Mouse (Mus musculus) CH12F3 (cell line): ENCODE measurements around the gene Adam22.

Experiments used
- in situ Hi-C: fragments of 300-500 bp; cut with MboI; formaldehyde crosslinking; loops from 2 replicates; pipeline ENCODE4 v1.14.3; 2020; ENCODE audit warnings: low sequenced_read_pairs

The Adam22 gene

GRCm38 (mm10) chr5:8180646-8181045 is 187.3 kb downstream of the Adam22 start:
- in situ Hi-C loops, result no loop called here

- in situ Hi-C loops, result no loop called here
Measured at GRCm38 (mm10) chr5:8178111-8178510, 189.8 kb downstream of the Adam22 start.

GRCm38 (mm10) chr5:8164773-8165172 is 203.2 kb downstream of the Adam22 start:
- in situ Hi-C loops, result no loop called here

DNA sequence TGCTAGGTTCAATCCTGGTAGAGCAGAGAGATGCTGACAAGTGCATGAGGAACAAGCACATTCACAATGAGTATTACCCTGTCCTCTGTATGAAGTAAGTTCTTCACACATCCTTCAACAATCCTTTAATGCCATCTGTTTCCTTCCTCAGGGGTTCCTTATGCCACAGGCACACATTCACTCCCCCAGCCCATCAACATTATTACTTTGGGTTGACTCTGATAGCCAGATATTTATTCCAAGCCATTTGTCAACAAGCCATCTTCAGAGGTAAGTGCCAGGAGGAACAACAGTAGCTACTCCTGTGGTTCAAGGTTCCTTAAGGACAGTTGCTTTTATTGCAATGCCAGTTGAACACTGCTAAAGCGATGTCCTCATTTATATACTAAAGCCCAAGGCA is 216.3 kb downstream of the Adam22 start:
- in situ Hi-C loops, result no loop called here

GRCm38 (mm10) chr5:8146146-8146545 is 221.8 kb downstream of the Adam22 start:
- in situ Hi-C loops, result no loop called here

DNA sequence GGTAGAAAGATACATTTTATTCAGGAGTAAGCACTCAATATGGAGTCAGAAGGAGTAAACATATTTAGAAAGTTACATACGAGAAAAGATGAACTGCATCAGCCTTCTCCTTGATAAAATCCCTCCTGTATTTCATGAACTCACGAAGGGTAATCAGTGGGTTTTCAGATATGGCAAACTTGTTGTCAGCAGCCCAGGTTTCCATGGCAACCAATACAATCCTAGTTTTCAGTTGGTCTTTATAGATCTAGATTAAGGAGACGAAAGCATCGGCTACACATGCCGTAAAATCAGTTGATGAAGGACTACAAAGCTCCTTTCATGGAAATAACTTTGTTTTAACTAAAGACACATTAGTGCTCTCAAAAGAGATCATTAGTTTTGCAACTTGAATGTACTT is 222.5 kb downstream of the Adam22 start:
- in situ Hi-C loops, result no loop called here

DNA sequence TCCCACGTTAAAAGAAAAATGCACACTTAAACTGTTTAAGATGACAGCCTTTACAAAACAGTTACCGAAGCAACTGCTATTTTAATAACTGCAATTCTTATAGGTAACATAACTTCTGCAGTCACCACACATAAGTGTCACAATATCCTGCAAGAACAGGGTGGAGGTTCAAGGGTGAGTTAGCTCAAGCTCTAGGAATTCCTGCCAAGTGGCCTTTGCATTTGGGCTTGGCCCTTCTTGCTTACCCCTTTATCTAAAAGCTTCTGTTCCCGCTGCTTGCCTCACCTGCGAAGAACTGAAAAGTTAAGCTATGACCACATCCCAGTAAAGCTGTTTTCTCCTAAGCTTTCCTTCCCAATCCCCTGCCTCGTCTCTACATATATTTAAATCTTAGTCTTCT is 235.4 kb downstream of the Adam22 start:
- in situ Hi-C loops, result no loop called here

- in situ Hi-C loops, result no loop called here
Measured at GRCm38 (mm10) chr5:8131918-8132317, 236.0 kb downstream of the Adam22 start.

GRCm38 (mm10) chr5:8129750-8130149 is 238.2 kb downstream of the Adam22 start:
- in situ Hi-C loops, result no loop called here

DNA sequence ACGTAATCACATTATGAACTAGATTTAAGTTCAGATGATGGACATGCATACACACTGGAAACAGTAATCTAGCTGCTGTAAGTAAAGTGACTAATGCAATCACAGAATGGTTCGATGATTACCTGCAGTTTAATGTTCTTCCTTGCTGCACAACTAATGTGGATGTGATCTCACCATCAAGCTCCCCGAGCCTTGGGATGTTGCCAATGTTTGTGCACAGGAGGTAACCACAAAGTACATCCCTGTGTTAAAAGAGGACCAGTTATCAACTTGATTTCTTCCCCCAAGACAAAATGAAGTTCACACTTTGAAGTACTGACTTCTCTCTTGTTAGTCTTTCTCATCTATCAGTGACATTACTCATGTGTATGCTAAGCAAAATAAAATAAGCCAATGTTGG is 247.0 kb downstream of the Adam22 start:
- in situ Hi-C loops, result no loop called here

DNA sequence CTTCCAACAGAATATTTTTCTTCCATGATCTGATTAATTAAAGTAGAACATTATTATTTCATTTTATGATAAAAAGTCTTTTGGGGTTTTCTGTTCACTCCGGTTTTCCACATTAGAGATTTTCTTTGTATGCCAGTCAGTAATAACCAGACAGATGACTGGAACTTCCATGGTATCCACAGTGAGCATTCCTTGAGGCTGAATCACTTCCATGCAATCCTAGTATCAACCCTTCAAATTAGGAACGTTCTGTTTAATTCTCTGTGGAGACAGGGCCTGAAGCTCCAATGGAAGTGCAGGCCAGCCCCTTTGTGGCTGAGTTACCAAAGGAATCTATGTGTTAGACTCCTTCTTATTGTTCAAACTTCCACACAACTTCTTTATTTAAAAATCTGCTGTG is 247.9 kb downstream of the Adam22 start:
- in situ Hi-C loops, result no loop called here

GRCm38 (mm10) chr5:8116561-8117168 is 251.3 kb downstream of the Adam22 start:
- in situ Hi-C loops, result no loop called here

DNA sequence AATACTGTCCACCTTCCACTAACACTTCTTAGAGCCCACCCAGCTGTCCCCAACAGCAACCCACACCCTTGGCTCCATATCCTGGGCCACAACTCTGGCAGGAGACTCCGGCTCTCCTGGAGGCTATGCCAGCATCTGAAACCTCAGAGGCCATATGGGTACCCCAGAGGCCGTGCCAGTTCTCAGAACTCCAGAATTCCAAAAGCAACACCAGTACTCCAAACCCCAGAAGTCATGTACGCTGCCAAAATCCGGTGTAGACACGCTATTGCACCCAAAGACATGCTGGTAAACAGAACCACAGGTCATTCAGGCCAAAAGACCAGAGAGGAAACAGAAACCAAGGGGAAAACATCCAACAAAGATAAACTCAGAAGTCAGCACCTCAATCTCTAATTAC is 255.7 kb downstream of the Adam22 start:
- in situ Hi-C loops, result no loop called here

GRCm38 (mm10) chr5:8111691-8112090 is 256.3 kb downstream of the Adam22 start:
- in situ Hi-C loops, result no loop called here

DNA sequence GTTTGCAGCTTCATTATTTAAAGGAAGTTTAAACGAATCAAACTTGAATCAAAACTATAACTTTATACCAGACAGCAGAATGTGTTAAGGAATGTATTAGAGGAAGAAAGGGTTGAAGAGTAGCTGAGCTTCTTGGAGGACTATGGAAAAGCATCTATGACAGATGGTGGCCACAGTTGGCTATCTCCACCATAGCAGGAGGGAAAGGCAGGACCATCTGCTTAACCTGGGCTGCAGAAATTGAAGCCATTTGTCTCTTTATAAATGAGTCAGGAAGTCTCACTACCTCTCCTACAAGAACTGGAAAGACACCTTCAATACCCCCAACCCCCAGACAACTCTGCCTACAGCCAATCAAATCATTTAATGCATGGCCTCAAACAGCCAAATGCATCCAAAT is 272.3 kb downstream of the Adam22 start:
- in situ Hi-C loops, result no loop called here

DNA sequence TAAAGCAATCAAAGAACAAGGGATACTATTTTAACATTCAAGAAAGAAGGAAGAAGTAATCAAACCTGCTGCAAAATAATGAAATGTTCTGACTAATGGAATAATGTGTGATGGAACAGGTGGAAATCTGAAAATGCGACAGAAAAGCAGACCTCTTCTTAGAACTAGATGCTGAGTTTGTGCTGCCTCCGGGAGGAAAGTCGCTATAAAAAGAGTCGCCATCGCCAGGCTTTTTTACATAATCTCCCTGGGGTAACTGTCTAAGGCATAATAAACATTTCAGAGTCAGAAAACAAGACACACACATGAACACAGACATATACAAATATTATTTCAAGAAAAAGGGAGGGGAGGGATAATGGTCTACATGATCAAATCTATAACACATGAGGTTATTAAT is 273.0 kb downstream of the Adam22 start:
- in situ Hi-C loops, result no loop called here

DNA sequence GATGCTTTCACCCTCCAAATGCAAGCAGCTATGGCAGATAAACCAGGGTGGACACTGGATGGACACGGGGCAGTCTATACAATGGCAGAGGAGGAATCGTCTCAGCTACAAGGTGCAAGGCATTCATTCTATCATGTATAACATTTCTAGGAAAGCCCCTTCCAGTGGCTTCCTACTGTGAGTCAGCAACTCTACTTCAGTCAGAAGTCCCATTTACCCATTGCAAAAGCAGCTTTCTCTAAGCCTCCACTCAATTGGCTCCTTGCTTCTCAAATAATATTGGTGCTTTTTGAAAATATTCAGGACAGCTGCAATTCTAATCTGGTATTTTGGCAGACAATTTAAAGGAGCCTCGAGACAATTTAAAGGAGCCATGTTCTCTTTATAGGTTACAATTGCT is 279.8 kb downstream of the Adam22 start:
- in situ Hi-C loops, result no loop called here

- in situ Hi-C loops, result no loop called here
Measured at GRCm38 (mm10) chr5:8085661-8086060, 282.3 kb downstream of the Adam22 start.

DNA sequence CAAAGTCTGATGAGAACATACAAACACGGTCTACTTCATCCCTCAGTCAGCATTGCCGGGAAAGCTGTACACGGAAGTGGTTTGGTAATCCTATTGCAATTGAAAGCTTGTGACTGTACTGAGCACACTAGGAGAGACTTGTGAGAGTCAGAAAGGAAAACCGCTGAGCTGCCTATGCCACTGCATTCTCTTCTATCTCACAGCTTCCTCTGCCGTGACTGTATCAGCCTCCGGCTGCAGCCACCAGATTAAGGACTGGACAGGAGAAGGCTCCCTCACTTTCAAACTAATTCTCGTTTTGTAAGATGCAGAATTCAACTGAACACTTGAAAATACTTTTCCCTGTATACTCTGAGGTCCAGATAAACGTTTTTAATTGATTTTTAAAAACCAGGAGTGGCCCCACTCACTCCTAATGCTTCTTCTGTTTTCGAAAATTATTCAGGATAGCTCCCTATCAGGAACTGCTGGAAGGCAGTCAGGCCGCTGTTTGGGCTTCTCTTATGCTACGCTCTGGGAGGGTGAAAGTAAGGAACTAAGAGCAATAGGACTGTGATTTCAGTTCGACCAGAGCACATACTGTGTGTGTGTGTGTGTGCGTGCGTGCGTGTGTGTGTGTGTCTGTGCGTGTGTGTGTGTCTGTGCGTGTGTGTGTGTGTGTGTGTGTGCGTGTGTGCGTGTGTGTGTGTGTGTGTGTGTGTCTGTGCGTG is 285.0 kb downstream of the Adam22 start:
- in situ Hi-C loops, result no loop called here

GRCm38 (mm10) chr5:8077481-8077880 is 290.5 kb downstream of the Adam22 start:
- in situ Hi-C loops, result no loop called here

DNA sequence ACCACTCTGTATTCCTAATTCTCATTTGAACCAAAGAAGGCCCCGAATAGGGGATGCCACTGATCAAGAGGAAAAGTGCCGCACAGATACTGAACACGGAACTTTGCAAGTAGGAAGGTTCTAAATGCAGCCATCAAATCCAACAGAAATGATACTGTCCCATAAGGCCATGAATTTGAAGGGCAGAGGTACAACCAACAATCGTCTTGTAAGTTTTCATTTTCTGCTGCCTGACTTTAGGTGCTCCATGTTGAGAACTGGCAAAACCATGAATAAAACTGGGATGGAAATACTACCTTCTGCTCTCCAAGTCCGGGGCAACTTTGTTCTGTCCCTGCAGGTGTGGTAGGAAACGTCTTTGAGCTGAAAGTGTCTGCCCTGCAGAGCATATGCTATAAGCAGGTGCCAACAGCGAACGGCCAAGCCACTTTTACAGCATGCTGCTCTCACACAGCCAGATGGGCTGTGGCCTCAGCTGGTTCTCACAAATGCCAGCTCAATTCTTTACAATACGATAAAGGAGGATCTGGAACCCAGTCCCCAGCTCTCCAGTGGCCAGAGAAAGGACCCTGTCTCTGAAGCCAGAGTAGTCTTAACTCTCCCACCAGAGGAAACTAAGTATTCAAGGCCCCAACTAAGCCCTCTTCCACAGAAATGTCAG is 293.9 kb downstream of the Adam22 start:
- in situ Hi-C loops, result no loop called here

- in situ Hi-C loops, result no loop called here
Measured at GRCm38 (mm10) chr5:8073406-8073805, 294.6 kb downstream of the Adam22 start.
